Mouse (Mus musculus) macrophage (primary cell): Measurements from ENCODE around the gene Cherp. TPM values are rescaled to one million over a fixed set of nuclear protein-coding genes. Genes with fewer than 3 reads are reported as not detected.

Experiments used
- H3K27ac ChIP-seq: fragments of 350-480 bp; formaldehyde crosslinking; 2 replicates; pipeline ENCODE4 v1.9.0; 2021
- H3K36me3 ChIP-seq: fragments of 350-480 bp; formaldehyde crosslinking; 2 replicates; pipeline ENCODE4 v1.9.0; 2021; ENCODE audit errors: inconsistent target
- H3K4me3 ChIP-seq: fragments of 350-480 bp; formaldehyde crosslinking; 2 replicates; pipeline ENCODE4 v1.9.0; 2021; ENCODE audit errors: inconsistent target
- H3K79me2 ChIP-seq: fragments of 350-480 bp; formaldehyde crosslinking; 2 replicates; pipeline ENCODE4 v1.9.0; 2021; ENCODE audit errors: inconsistent target
- WGBS: methylation state at CpG from one replicate; pipeline ENCODE4 v1.1.7; 2026; ENCODE audit warnings: inconsistent platforms; ENCODE audit not compliant: missing documents; 5-methylcytosine and 5-hydroxymethylcytosine counted together
- polyA plus RNA-seq: library from polyadenylated mRNA; stranded (reverse); fragments of 250-400 nt; gene quantifications from 3 replicates; pipeline ENCODE4 v1.2.4, GENCODE M21; 2018; ENCODE audit warnings: inconsistent platforms

Gene Cherp
- polyA plus RNA-seq, 1 experiment from 2014 or later, result 67.1 TPM

DNA sequence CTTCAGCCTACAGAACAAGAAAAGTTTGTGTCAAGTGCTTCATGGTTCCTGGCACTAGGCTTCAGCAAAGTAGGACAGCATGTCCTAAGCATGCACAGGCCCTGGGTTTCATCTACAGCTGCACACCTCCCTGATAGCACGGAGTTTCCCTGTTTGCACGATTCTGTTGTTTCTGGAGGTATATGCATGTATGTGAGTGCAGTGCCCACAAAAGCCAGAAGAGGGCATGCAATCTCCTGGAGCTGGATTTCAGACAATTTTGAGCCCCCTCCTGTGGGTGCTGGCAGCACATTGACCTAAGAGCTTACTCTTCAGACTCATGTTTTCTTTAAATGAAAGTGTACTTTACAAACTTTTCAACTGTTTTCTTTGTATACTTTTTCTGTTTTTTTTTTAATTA, 21.1 kb downstream of the Cherp start:
- 100% methylated on average over 2 of the region's 2 CpGs for WGBS

DNA sequence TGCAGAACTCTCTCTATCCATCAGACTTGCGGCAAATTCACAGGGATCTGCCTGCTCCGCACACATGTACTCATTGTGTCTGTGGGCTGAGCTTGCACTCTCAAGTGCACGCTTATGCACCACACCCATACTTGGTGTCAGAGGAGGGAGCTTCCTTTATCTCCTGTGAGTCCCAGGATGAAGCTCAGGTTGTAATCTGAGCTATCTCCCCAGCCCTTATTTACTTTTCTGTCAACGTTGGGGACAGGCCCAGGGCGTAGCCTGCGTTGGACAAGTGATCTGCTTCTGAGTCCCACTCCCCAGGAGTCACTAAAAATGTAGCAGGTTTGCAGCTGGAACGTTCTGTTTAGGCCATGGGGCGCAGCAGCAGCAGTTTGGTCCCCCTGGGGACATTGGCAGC, 23.5 kb downstream of the Cherp start:
- Histone ChIP-seq H3K27ac (no peak overlapping the region), H3K36me3 (peaks cover 49% of the 10 kb centered on the region), H3K4me3 (no peak overlapping the region), H3K79me2 (no peaks in the 10 kb centered on the region)
- 93% methylated on average over 8 of the region's 8 CpGs for WGBS

More for the DNA sequence above, 21.1 kb downstream of the Cherp start:
- Histone ChIP-seq H3K4me3 (no peak overlapping the region), H3K27ac (no peak overlapping the region), H3K36me3 (peaks cover 40% of the 10 kb centered on the region), H3K79me2 (no peaks in the 10 kb centered on the region)

DNA sequence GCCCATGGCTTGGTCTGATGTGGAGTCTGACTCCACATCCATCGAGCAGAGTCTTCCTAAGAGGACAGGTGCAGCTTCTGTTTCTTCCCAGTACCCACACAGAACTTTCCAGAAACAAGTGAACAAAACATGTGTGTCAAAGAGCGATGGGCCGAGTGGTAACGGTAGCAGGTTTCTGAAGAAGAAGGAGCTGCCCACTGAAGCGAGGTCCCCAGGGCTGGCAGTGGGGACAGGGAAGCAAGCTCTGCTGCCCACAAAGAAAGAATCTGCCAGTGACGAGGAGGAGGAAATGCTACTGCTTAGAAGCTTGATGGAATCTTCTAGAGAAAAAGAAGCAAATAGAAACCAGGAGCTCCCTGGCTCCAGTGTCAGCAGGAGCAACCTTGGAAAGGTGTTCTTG, 30.0 kb downstream of the Cherp start:
- Histone ChIP-seq H3K27ac (no peak overlapping the region), H3K4me3 (no peak overlapping the region)
- WGBS, result 83% methylated on average over 6 of the region's 6 CpGs

DNA sequence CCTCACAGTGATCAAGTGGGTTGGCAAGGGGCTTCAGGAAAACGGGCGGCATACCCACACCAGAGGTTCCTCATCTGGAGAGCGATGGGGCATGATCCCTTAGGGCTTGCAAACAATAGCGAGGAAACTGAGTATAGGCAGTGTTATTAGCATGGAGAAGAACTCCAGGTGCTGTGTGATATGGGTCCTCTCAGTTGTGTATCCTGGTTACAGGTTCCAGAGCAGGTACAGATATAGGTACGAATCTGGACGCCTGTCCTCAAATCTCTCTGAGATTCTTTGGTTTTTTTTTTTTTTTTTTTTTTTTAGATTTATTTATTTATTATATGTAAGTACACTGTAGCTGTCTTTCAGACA, 31.1 kb downstream of the Cherp start:
- H3K36me3 ChIP-seq, result peaks cover 9% of the 10 kb centered on the region; the same call in 1 of the 2 replicates
- peak overlapping the region; percentile 40 for H3K4me3 ChIP-seq
- no peaks in the 10 kb centered on the region for H3K79me2 ChIP-seq
- peak overlapping the region; percentile 32 for H3K27ac ChIP-seq
- 37% methylated on average over 6 of the region's 6 CpGs for WGBS

More for the DNA sequence above, 30.0 kb downstream of the Cherp start:
- Histone ChIP-seq H3K79me2 (no peaks in the 10 kb centered on the region), H3K36me3 (peaks cover 15% of the 10 kb centered on the region; the same call in 1 of the 2 replicates)

DNA sequence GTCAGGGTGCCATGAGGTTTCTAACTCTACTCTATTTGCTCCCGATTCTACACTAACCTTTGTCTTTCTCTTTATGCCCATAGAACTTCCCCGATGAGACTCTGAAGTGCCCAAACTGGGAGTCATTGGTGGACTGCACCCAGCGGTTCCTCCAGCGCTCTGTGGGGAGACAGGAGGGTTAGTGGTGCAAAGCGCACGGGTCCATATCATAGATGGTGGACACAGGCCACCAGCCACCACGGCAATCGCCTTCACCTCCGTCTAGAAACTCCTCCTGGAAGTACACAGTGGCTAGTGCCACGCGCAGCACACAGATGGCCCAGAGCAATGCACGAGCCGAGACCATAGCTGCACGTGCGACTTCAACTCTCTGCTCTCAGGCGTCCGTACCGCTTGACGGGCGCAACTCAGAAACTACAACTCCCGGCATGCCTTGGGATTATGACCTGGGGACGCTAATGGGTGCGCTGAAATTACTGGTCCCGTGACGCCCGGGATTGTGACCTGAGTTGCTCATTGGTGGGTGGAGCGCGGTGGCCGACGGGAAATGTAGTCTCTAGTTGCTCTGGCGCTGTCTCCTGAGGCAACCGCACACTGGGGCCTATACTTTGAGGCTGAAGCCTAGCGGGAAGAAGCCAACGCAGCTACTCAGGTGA, 31.6 kb downstream of the Cherp start, which contains the start of the genes Calr3 and 1700030K09Rik:
Calr3 (minus strand) TSS at position 533 of the 656 bp plus-strand sequence.
1700030K09Rik (plus strand) TSS at position 543 of the 656 bp plus-strand sequence.
- Histone ChIP-seq H3K27ac (peak within 1 kb of the TSS; percentile 32), H3K79me2 (no peaks in the 10 kb centered on the region)
- 10% methylated on average over 34 of the region's 34 CpGs for WGBS

DNA sequence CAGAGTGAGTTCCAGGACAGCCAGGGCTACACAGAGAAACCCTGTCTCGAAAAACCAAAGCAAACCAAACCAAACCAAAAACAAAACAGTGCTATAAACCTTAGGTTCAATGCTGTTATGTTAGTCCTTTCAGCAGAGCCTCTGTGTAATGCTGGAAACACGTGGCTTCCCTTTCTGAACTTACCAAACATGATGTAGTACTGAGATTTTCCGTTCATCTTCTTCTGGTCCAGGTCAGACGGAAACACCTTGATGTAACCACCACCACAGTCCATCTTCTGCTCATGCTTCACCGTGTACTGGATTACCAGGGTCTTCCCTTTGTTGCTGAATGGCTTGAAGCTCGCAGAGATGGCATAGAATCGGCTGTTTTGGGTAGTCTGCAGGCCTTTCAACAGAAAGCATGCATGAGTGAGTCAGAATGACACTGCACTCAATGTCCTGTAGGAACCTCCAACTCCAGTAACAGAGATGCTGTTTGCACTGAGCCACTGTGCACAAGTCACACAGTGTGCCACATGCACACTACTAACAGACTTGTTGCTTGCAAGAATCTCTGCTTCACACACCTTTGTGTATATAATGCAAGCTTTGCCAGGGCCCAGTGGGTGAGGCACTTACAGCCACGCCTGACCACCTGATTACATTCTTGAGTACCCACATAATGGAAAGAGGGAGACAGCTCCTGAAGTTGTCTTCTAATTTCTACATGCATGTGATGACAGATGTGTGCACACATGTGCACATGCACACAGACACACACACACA, 36.6 kb downstream of the Cherp start:
- Histone ChIP-seq H3K27ac (no peak overlapping the region), H3K79me2 (no peaks in the 10 kb centered on the region), H3K4me3 (no peak overlapping the region), H3K36me3 (no peaks in the 10 kb centered on the region)
- WGBS, result 93% methylated on average over 8 of the region's 8 CpGs

More for the DNA sequence above, 31.6 kb downstream of the Cherp start, which contains the start of the genes Calr3 and 1700030K09Rik:
- H3K36me3 ChIP-seq, result peaks cover 9% of the 10 kb centered on the region; the same call in 1 of the 2 replicates
- H3K4me3 ChIP-seq, result peak within 1 kb of the TSS; percentile 40

DNA sequence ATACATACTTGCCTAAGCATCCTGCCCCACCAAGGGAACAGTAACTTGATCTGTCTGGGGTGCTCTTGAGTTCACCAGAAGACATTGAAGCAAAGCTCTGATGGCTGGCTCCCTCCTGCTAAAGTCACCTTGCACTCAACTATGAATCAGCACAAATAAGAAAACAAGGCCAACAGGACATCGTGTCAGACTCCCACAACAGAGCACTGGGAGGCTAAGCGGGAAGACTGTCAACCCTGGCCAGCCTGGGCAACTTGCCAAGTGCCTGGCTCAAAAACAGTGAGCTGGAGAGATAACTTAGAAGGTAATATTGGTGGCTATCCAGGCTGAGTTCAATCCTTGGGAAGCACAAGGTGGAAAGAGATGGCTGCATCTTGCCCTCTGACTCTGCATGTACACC, 40.1 kb downstream of the Cherp start:
- H3K36me3 ChIP-seq, result no peaks in the 10 kb centered on the region
- H3K27ac ChIP-seq, result no peak overlapping the region
- no peaks in the 10 kb centered on the region for H3K79me2 ChIP-seq
- WGBS, result 34% methylated on average over 2 of the region's 2 CpGs
- no peak overlapping the region for H3K4me3 ChIP-seq

DNA sequence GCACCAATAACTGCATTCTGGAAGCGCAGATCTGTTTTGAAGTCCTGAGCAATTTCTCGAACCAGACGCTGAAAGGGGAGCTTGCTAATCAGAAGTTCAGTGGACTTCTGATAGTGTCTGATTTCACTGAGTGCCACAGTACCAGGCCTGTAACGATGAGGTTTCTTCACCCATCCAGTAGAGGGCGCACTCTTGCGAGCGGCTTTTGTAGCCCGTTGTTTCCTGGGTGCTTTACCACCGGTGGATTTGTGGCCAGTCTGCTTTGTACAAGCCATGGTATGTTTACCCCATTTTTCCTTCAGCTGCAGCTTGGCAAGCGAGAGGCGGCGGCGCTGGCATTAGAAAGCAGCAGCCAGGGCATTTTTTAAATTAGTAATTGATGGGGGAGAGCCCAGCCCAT, 45.4 kb downstream of the Cherp start:
- H3K36me3 ChIP-seq, result no peaks in the 10 kb centered on the region
- no peaks in the 10 kb centered on the region for H3K79me2 ChIP-seq
- no peak overlapping the region for H3K4me3 ChIP-seq
- 52% methylated on average over 13 of the region's 13 CpGs for WGBS
- no peak overlapping the region for H3K27ac ChIP-seq

DNA sequence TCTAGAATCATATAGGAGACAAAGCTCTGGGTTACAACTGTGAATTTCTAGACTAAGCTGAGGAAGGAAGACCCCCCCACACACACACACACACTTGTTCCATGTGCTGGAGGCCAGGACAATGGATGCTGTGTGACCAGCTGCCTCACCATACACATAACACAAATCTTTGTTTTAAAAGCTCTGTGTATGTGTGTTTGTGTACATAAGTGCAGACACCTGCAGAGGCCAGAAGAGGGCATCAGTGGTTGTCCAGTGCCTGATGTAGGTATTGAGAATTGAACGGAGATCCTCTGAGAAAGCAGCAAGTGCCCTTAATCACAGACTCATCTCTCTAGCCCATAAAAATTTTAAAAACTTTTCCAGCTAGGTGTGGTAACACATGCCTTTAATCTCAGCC, 52.1 kb downstream of the Cherp start:
- 100% methylated on average over 1 of the region's 1 CpGs for WGBS
- Histone ChIP-seq H3K27ac (no peak overlapping the region), H3K79me2 (peaks cover 29% of the 10 kb centered on the region), H3K36me3 (no peaks in the 10 kb centered on the region), H3K4me3 (no peak overlapping the region)

DNA sequence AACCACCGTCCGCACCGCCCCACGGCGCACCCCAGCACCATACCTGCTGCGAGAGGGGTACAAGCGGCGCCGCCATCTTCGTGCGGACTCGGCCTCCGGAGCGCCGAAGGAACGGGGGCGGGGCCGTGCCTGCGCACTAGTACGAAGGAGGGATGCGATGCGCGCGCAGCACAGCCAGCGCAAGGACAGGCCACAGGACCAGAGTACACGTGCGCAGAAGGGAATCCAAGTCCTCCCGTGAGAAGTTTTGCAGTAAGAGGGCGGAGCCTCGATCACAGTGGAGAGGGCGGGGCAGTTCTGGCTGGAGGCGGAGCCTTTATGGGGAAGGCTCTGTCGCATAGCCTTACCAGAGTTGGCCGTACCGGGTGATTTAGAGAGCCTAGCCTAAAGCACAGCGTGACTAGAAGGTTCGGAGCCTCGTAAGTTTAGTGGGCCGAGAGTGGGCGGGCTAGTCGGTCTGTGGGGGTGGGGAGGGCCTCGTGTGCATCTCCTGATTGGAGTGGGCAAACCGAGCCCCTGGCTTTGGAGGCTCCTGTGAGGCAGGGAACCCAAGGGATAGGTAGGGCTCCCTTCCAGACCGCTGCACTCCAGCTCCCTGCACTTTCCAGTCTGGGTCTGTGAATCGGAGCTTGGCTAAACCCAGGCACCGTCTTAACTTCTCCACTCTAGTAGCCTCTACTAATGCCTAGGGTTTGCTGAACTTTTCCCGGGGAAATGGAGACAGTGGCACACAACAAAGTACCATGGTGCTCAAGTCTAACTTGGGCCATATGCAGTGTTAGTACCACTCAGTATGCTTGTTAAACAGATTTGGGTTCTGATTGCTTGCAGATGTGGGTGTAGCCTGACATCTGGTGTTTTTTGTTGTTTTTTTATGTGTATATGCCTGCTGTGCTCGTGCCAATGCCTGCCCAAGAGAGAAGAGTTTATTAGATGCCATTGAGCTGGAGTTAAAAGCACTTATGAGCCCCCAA, 53.4 kb downstream of the Cherp start, which contains the start of gene Eps15l1:
Eps15l1 (minus strand) TSS at position 99 of the 974 bp plus-strand sequence.
- Histone ChIP-seq H3K27ac (peak within 1 kb of the TSS; percentile 52), H3K4me3 (peak within 1 kb of the TSS; percentile 46), H3K79me2 (peaks cover 42% of the 10 kb centered on the region), H3K36me3 (no peaks in the 10 kb centered on the region)
- WGBS, result 2% methylated on average over 48 of the region's 48 CpGs

DNA sequence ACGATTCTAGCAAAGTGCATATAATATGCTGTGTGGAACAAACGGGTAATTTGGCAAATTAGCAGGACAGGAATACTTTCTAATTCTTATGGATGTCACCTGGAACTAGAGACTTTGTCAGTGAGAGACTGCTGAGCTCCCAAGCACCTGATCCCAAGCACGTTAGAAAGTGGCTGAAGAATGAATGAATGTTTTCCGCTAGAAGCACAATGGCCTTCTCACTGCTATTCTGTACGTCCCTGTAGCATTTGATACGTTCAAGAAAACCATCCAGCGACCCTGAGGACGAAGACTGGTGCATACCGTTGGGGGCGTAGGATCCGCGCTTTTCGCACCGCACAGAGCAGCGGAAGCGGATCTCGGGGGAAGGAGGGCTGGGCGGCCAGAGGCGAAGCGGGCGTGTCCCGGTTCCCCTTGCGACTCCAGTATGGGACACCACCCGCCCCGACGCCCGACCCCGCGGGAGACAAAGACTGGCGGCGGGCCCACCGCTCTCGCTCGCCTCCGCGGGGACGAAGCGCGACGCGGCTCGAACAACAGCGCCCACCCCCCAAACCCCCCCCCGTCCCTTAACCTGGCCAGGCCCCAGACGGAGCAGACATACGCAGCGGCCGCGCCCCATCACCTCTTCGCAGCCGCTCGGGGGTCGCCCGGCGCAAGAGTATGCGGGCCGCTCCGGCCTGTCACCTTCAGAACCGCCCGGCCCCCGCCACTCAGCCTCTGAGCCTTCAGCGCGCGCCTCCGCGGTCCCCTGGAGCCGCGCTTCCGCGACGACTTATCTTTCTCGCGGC, 54.3 kb downstream of the Cherp start:
- peak overlapping the region; percentile 37 for H3K4me3 ChIP-seq
- no peaks in the 10 kb centered on the region for H3K36me3 ChIP-seq
- H3K27ac ChIP-seq, result no peak overlapping the region
- WGBS, result under 1% methylated on average over 71 of the region's 73 CpGs
- H3K79me2 ChIP-seq, result peaks cover 50% of the 10 kb centered on the region

DNA sequence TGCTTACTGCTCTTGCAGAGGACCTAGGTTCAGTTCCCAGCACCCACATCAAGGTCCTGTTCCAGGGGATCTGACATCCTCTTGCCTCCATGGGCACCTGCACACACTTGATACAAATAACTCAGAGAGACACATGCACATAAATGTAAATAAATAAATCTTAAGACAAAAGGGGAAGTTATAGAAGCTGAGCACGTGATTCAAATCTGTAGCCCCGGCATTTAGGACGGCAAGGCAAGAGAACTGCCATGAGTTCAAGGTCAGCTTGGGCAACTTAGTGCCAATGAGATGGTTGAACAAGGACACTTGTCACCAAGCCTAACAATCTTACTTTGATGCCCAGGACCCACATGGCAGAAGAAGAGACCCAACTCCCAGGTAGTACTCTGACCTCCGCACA, 57.0 kb downstream of the Cherp start:
- 45% methylated on average over 4 of the region's 4 CpGs for whole genome bisulfite sequencing
- H3K27ac ChIP-seq, result no peak overlapping the region
- no peak overlapping the region for H3K4me3 ChIP-seq
- no peaks in the 10 kb centered on the region for H3K36me3 ChIP-seq
- peaks cover 77% of the 10 kb centered on the region for H3K79me2 ChIP-seq

DNA sequence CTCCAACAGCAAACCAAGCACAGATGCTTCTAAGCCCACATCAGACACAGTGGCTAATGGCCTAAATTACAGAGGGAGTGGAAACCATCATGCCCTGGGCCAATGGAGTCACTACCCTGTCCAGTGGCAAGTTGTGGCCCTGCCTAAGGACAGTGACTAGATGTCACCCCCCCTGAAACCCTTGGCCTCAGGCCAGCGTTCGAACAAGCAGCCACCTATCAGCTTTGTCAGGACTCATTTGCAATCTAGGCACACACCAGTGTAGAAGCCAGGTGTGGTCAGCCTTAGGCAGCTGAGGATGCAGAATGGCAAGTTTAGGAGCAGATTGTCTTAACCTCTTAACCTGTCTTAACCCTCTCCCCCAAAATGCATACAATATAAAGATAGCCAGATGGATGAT, 59.8 kb downstream of the Cherp start:
- 95% methylated on average over 2 of the region's 2 CpGs for WGBS
- no peaks in the 10 kb centered on the region for H3K36me3 ChIP-seq
- peaks cover 100% of the 10 kb centered on the region for H3K79me2 ChIP-seq
- no peak overlapping the region for H3K27ac ChIP-seq
- H3K4me3 ChIP-seq, result no peak overlapping the region
